Mouse (Mus musculus) lung, postnatal 36 days (tissue): ENCODE measurements at regions not wholly inside any gene's neighbourhood (a gene's known extent, or its start where the extent isn't known, plus 50 kb on each side); places are given as distances from the start of the nearest gene placed in this dataset.

Experiments
- DNase-seq: peaks from one replicate; pipeline ENCODE4 v3.0.0; 2022; ENCODE audit warnings: mixed read lengths

DNA sequence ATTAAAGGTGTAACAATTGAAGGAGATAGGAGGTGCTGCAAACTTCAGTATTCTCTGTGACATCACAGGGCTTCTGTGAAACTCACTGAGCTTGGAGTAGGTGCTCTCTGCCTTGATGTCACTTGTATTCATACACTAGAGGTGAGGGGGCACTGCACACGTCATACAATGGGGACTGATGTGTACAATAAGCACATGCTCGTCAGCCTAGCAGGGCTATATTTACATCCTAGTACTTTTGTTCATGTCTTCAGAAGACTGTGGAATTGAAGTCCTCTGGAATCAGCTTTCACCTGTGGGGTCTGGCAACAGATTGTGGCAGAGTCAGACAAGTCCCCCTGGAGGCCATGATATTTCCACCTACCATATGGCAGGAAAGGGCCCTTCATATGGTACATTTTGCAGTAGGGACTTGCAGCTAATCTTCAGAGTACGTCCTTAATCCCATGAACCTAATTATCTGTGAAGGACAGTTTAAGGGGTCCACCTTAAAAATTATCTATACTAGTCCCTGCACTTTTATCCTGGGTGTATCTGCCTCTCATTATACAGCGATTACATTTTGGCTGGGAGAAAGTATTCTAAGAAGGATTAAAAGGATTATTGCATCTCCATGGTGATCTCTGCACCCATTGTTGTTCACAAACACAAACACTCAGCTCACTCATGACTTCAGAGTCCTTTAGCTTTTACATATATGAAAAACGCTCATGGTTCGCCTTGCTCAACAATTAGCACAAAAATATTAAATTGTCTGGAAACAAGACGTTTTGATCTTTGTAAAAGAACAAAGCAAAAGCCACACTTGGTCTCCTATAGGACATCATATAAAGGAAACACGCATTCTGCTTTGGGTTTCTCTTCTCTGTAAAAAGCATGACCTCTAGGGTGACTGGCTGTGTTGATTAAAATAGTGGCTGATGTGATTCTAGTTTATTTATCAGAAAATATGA lies 324.1 kb upstream of the Itga1 start:
- no peak for DNase-seq

DNA sequence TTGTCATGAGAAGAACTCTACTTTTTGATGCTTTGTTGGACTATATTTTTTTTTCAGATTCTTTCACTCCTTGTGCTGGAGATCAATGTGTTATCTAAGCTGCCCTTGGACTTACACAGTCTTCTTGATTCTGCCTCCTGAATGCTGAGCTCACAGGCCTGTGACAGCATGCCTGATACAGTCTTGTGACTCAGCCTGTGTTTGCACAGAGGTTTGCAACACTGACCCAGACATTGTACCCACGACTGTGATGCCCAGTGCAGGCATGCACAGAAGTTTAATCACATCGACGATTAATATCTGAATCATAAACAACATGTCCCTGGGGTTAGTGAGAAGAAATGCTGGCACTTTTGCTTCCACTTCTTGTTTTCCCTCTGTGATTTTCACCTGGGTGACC lies 322.0 kb upstream of the Itga1 start:
- DNase-seq: no peak

DNA sequence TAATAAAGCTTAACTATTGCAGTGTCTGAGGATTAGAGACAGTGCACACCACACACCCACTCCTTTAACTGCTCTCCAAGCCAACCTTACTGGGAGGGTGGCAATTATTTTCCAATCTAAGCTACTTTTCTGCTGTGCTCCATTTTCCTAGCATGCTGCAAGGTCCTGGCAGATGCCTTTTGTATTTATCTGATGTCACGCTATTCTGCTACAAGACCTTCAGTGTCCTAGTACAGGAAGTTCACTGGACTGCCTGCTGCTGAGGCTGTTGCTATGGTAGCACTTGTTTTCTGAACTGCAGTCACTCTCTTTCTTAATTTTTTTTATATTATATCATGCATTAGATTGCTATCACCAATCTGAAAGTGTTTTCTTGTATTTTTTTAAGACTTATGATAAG lies 319.7 kb upstream of the Itga1 start:
- DNase-seq: no peak

DNA sequence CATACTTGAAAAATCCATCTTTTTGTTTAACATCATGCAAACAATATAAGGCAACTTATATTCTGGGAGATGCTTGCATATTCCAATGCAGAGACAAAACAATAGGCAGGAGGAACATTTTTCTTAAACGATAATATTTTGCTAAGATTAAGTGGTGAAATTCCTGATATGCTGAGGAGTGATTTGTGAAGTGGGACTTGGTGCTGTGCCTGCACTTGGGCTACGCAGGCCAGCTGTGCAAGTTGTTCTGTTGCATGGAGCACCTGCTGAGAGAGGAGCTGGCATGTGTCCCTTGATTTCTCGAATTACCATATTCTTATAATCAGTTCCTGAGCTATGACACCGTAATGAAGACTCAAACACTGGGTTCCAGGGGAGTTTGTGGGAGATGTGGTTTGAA lies 316.1 kb upstream of the Itga1 start:
- DNase-seq: no peak

DNA sequence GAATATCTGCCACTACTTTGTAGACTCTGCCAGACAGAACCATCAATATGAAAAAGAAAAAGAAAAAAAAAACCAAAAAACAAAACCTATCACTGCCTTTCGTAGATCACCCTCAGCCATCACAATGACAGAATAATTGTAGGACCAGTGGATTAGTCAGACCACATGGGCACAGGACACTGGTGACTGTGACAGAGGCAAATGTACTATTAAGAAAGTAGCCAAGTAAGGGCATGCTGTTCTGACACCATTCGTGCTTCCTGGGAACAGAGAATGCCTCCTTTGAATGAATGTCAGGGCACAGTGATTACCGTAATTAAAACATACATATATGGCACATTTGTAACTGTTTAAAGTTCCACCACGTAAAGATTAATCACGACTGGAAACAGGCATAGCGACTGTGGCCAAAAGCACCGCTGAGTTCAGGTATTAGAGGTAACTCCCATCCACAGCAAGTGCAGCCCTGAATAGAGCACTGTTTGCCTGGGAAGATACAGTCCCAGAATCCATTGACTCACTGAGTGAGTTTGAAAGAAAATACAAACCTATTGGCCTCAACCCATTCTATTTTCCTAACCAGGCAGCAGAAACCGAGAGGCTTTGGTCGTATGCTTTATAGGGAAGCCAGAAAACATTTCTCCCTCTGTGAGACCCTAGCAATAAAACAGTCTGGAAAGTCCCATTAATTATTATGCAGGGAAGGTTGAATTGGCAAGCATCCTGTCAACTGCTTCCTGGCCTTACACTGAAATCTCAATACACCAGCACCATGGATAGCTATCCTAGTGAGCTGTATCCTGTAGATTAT lies 312.2 kb upstream of the Itga1 start:
- DNase-seq: no peak

DNA sequence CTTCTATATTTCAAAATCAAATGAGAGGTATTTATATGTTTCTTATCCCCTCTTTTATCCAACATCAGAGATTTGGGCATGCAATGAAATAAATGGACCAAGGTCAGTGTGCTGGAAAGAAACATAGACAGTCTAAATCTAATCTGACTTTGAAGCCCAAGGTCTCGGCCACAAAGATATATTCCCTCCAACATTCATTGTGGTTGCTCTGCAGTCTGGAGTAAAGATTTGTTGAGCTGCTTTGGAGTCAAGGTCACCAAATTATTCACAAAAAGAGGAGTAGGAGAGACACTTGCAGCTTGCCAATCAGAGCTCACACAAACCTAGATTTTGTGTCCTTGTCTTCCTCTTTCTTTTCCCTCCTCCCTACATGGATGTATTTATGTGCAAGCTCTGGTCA lies 304.2 kb upstream of the Itga1 start:
- DNase-seq: no peak

DNA sequence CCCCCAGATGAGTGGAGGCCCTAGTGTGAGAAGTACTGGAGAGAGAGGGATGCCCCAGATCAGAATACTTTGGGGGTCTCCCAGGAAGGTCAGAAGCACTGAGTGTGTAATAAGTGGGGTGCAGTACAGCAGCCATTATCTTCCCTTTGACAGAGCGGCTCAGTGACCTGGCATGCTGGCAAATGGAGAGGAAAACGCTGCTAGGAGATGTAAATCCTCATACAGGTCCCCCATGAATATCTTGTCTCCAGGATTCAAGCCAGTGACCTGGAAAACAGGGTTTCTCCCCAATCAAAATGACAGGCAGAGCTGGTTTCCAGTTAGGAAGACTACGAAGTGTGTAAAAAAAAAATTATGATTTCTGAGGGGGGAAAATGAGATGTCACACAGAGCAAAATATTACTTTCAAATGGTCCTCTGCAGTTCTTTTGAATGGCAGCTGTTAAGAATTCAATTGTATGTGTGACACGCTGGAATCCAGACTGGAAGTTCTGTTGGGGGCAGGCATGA lies 299.0 kb upstream of the Itga1 start:
- no peak for DNase-seq

DNA sequence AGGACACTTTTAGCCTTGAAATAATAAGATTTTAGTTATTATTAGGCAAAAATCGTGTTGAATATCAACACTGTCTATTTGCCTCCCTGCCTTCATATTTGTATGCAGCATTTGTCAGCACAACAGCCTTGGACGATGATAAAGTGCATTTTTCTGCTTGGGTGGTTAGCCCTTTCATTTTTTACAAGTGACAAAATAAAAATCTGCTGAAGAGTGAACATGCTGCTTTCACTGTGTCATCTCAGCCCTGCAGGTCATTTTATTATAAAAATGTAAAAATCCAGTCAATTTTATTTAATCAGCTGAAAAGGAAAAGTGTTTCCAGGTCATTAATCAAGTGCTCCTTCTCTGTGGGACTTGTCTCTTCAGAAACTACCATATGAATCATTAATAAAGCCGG lies 277.9 kb upstream of the Itga1 start:
- no peak for DNase-seq

DNA sequence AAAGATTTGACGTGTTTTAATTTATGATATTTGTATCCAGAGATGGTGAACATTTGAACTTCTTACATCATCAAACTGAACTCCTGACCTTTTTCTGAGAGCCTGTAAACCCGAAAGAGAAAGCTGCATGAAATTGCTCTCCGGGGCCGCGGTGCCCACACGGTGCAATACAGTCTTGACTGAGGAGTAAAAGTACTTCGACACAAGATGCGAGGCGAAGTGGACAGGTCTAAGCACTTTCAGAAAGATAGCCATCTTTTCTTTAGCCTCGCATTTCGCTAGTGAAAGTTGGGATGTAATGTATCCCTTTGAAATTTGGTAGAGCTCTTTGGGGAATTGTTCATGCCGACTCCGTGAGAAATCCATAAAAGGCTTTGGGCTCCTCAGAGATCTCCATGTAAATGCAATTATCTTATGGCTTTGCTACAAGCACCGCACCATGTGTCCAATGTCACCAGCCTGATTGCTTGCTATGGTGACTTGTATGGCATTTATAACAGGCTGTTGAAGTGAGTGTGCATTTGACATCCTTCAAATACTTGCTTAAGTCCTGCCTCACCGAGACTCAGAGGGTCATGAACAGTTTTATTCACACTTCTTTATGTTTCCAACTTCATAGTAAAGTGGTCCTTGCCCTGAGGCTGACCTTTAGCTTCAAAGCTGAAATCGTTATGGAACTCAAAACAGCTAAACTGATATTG lies 274.6 kb upstream of the Itga1 start:
- no peak for DNase-seq

DNA sequence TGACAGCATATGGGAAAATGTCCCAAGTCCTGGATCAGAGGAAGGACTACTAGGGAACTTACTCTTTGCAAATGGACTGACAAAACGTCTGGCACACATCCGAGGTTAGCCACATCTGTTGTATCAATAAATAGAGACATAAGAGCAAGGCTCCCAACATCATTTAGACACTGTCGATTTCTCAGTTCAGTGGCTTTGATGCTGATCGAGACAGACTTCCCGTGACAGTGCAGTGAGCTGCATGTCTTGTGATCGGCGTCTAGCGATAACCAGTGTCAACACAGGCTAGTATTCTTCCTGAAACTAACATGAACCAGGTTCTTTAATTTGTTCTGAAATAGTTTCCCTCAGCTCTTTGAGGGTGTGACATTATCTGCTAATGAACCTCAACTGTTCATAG lies 259.7 kb upstream of the Itga1 start:
- no peak for DNase-seq

DNA sequence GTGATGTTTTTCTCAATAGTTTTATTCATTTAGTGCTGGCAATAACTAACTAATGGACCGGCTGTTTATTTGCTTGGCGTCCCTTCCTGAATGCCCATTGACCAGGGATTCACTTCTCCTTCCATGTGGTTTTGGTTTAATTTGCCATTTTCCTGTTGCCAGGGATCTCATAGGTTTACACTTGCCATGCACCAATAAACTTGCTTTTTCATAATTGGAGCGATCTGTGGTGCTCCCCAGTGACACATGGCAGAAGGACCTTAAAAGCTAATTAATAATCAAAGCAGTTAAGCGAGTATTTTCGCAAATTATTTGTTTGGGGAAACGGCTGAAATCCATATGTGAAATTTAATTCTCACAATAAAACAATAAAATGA lies 245.2 kb upstream of the Itga1 start:
- no peak for DNase-seq

DNA sequence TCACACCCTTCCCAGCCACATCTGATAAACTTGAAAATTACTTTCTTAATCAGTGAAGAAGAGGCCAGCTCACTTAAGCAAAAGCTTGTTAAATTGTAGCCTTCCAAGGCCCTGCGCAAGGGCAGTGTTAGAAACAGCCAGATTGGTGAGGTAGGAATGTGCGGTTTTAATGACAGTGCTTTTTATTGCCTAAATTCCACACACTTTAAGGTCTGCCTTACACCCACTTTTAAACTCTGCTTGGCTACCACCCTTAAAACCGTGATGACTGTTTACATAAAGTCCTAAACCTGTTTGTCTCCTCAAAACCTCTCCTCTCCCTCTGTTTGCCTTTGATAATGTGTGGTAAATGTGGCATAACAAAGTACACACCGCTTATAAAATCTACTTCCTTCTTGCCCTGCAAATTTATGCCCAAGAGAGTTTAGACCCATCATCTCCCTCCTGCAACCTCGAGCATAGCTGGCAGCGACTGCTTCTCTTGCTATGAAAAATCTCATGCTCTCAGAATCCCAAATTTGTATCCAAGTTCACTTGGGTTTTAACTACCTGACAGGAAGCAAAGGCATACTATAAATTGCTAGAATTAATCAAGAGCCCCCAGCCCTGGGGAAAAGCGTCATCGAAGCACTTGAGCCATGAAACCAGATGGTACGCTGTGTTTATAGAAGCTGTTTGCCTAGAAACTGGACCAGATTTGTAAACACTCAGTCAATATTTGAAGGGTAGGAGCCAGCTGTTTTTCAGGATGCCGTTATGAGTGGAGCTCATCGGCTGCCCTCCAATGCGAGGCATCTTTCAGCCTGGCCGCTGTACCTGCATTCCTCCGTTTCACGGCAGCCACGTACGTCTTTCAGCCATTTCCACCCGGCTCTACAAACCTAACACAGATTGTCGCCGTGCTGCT lies 244.6 kb upstream of the Itga1 start:
- DNase-seq: peak; percentile 4

DNA sequence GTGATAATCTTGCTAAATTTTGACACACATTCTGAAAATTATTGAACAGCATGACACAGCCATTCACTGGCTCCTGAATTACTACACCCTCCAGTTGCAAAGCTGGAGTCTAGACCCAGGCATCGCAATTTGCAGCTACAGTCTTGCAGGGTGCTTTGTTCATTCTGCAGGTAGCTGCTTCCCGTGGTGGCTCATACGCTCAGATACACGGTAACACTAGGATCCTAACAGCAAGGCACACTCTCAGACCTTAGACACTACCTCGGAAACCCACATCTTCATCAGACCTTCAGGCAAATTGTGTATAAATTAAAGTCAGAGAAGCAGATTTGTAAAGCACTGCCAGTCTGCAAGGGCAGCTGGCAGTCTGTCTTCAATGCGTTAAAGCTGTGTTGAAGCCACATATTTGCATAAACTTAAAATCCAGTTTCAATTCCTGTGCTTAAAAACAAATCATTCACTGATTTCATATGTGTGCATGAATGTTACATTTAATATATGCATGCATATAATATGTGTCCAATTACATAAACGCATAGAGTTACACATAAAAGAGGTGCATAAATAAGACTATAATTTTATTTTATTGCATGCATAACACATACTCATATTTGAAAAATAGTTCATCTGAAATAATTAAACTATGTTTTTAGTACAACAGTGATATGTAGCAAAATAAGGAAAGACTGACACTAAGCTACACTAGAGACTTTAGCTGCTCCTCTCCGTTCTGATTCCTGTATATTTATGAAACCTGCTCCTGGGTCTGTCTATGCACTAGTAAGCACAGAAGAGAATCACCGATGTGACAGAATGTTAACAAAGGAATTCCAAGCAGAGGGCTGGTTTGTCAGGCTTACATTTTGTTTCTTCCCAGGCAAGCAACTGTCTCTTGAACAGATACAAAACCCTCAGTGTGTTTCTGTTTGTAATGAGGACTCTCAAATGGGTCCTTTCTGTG lies 227.5 kb upstream of the Itga1 start:
- no peak for DNase-seq

DNA sequence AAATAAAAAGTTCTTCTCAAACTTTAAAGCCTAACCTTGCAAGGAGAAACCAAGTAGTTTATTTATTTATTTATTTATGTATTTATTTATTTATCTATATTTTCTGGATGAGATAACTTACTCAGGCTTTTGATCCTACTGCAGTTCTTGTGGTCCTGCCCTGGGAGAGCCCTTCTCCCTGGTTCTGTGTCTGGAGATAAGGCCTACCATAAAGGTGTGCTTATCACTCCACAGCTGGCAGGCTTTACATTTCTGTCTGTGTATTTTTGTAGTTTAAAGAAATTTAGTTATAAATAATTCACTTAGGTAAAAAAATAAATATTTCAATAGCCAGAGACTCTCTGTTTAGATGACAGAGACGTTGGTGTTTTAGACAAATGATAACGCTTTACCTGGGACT lies 224.5 kb upstream of the Itga1 start:
- DNase-seq: no peak

DNA sequence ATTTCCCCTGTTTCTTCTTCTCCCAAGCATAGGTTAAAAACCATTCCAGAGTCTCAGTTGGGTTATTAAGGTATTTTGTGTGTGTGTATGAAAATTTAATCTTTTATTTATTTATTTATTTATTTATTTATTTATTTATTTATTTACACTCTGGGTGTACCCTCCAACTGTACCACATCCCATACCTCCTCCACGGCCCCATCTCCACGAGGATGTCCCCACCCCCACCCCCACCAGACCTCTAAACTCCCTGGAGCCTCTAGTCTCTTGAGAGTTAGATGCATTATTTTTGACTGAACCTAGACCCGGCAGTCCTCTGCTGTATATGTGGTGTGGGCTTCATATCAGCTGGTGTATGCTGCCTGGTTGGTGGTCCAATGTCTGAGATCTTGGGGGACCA lies 214.9 kb upstream of the Itga1 start:
- no peak for DNase-seq

DNA sequence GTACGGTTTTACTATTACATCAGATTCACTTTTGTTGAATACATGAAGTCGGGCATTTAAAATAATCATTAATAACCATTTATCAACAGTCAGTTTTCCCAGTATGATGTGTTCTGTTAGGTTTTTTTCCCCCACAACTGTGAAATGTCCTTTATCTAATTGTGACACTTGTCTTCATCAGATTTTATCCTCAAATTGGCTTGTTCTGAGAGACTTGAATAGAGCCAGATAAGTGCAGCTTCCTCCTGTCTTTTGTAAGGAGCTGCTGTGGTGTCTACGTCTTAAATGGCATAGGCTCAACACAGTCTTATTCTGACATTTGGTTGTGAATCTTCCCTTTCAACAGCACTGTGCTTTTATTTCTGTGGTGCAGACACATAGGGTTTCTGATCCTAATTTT lies 206.8 kb upstream of the Itga1 start:
- no peak for DNase-seq

DNA sequence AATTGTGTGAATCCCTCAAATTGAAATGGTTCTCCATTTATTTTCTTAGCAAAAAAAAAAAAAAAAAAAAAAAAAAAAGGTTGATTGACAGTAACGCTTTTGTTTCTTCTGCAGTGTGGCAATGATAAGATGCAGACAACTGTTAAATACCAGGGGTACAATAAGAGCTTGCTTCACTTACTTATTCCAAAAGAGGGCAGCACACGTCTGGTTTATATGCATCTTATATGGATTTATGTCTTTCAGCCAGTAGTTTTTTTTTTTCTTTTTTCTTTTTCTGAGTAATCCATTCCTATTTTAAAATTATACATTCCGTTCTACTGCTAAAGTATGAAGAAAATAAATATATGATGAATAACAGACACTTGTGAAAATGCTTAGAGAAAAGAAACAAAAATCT lies 185.6 kb upstream of the Itga1 start:
- DNase-seq: peak; percentile 6

DNA sequence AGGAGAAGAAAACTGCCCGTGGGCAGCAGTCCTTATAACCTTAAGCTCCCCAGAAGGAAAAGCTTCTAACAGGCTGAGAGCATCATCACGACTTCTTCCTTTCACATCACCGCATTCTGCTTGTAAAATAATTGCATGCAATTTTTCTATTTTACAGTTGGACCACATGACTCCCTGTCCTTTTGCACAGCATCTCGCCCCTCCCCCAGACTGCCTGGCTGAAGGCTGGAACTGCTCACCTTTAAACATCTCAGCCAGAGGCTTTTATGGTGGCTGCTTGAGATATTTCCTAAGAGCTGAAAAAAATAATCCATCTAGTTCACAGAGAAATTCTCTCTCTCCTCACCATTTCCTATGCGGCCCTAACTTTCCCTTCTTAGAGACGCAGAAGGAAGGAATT lies 164.4 kb upstream of the Itga1 start:
- no peak for DNase-seq

DNA sequence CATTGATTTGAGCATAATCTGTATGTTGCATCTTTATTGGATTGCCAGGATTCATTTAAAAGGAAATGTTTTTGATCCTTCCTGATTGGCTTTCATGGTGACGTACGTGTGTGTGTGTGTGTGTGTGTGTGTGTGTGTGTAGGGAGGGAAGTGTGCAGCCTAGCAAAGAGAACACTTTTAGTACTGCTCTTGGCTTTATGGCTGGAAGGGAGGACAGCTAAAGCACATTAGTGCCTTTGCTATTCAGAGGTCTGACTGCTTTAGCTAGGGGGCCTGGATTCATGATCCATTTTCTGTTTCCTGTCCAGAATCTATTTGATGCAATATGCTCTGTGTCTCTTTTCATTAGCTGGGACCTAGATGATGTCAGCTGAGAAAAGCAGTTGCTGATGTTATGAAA lies 155.6 kb upstream of the Itga1 start:
- DNase-seq: no peak

DNA sequence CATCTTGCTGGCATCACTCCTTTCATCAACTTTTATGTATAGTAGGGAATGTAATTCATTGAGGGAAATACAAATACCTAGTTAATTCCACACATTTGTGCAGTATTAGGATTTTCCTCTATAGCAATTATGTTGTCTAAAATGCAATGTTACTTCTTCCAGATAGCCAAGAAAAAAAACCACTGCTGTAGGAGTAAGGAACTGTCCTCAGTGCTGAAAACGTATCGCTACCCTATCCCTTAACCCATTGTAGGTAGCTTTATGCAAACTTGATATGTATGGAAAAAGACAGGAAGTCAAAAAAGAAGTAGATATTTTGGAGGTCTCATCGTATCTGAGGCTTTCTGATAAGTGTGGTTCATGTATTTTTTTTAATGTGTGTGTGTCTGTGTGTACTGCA lies 150.8 kb upstream of the Itga1 start:
- DNase-seq: no peak

DNA sequence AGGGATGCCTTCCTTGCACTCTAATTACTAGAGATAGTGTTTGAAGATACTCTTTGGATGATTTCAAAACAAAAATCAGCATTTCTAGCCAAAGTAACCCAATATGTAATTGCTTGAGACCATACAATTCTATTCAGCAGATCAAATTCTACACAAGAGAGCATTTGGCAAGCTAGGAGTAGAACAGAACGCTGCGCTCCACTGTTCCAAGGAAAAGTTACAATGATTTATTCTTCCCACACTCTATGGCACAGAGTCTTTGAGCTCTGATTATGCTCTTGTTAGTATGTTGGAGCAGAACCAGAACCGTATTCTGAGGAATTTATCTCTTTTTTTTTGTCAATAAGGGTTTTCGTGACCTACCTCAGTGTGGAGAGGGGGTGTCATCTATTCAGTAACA lies 130.2 kb upstream of the Itga1 start:
- DNase-seq: no peak
